Mouse (Mus musculus) MEL (cell line): ENCODE data around the gene Pde3a.

ENCODE experiments used
- CHD1 ChIP-seq: IDR thresholded peaks from 2 replicates; pipeline ENCODE4 v1.6.1; 2012; ENCODE audit warnings: low read depth, mild to moderate bottlenecking, inconsistent platforms, low read length, improper control_type of control experiment
- CTCF ChIP-seq, 3 experiments: IDR thresholded peaks in 2 of 3; conservative IDR thresholded peaks in 1 of 3; 2 replicates each; pipeline ENCODE4 v1.5.1; 2011 to 2012; ENCODE audit warnings: low read length in 3 of 3, low read depth in 2 of 3, mild to moderate bottlenecking in 2 of 3, improper control_type of control experiment in 1 of 3, inconsistent platforms in 1 of 3, mixed read lengths in 1 of 3, moderate library complexity in 1 of 3; ENCODE audit not compliant: control insufficient read depth in 1 of 3, insufficient read depth in 1 of 3, poor library complexity in 1 of 3, severe bottlenecking in 1 of 3
- E2F4 ChIP-seq: IDR thresholded peaks from 2 replicates; pipeline ENCODE4 v1.6.1; 2011; ENCODE audit warnings: low read depth, low read length, improper control_type of control experiment, borderline replicate concordance
- GABPA ChIP-seq: IDR thresholded peaks from 2 replicates; pipeline ENCODE4 v1.6.1; 2012; ENCODE audit warnings: low read depth, mild to moderate bottlenecking, inconsistent platforms, low read length, improper control_type of control experiment, moderate library complexity
- NELFE ChIP-seq: IDR thresholded peaks from 2 replicates; pipeline ENCODE4 v1.6.1; 2011; ENCODE audit warnings: low read depth, low read length, improper control_type of control experiment
- POLR2A ChIP-seq, 2 experiments: IDR thresholded peaks; 2 replicates each; pipeline ENCODE4 v1.6.1; 2011 to 2012; ENCODE audit warnings: low read length in 2 of 2, mild to moderate bottlenecking in 2 of 2, control low read depth in 1 of 2, improper control_type of control experiment in 1 of 2, low read depth in 1 of 2, moderate library complexity in 1 of 2; ENCODE audit not compliant: control insufficient read depth in 1 of 2, insufficient read depth in 1 of 2, poor library complexity in 1 of 2
- RCOR1 ChIP-seq: IDR thresholded peaks from 2 replicates; pipeline ENCODE4 v1.6.1; 2012; ENCODE audit warnings: low read depth, mild to moderate bottlenecking, inconsistent platforms, low read length, improper control_type of control experiment
- TAL1 ChIP-seq: IDR thresholded peaks from 2 replicates; pipeline ENCODE4 v1.6.1; 2012; ENCODE audit warnings: mild to moderate bottlenecking, inconsistent platforms, low read length, moderate library complexity, mixed read lengths
- USF2 ChIP-seq, 2 experiments: IDR thresholded peaks; 2 replicates each; pipeline ENCODE4 v1.6.1; 2011 to 2012; ENCODE audit warnings: improper control_type of control experiment in 2 of 2, low read length in 2 of 2, borderline replicate concordance in 1 of 2, inconsistent platforms in 1 of 2, low read depth in 1 of 2, mild to moderate bottlenecking in 1 of 2; ENCODE audit not compliant: insufficient read depth in 1 of 2

DNA sequence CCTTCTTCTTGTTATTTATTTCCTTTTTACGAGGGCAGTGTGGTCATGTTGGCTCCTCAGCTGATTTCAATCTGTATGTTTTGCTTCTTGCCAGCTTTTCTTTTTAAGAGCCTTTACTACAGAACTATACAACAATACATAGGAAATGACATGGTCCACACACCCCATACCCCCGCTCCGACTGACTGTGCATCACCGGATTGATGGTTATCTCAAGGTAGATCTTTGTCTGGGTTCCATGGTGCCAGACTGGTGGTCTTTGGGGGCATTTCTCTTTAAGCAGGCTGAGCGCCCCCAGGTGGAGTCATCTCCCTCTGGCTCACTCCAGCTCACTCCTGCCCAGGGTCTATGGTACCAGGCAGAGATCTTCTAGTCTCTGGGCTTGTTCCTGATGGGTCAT, 206.3 kb downstream of the Pde3a start:
- TF ChIP-seq TAL1 = no peak
- no peak for TF ChIP-seq E2F4
- no peak for TF ChIP-seq GABPA
- no peak for TF ChIP-seq CTCF (IDR thresholded peaks at IDR 0.05 in 2 of 3, conservative IDR thresholded peaks at IDR 0.05 in 1 of 3; ENCODE audit: control insufficient read depth in 1 of 3, insufficient read depth in 1 of 3, low read depth in 2 of 3, low read length in 3 of 3, poor library complexity in 1 of 3, severe bottlenecking in 1 of 3)
- no peak for TF ChIP-seq USF2 (IDR thresholded peaks at IDR 0.05; ENCODE audit: borderline replicate concordance in 1 of 2, insufficient read depth in 1 of 2, low read depth in 1 of 2, low read length in 2 of 2)
- TF ChIP-seq CHD1 = no peak
- no peak for TF ChIP-seq RCOR1
- no peak for TF ChIP-seq NELFE
- TF ChIP-seq POLR2A (IDR thresholded peaks at IDR 0.05; ENCODE audit: control insufficient read depth in 1 of 2, insufficient read depth in 1 of 2, low read depth in 1 of 2, low read length in 2 of 2, poor library complexity in 1 of 2) = no peak
